Mouse (Mus musculus): ENCODE measurements around the gene Pttg1. TPM values are rescaled to one million over a fixed set of nuclear protein-coding genes. Genes with fewer than 3 reads are reported as not detected.

Gene Pttg1
- polyA plus RNA-seq, 1 experiment from 2014 or later = 56.9 TPM

DNA sequence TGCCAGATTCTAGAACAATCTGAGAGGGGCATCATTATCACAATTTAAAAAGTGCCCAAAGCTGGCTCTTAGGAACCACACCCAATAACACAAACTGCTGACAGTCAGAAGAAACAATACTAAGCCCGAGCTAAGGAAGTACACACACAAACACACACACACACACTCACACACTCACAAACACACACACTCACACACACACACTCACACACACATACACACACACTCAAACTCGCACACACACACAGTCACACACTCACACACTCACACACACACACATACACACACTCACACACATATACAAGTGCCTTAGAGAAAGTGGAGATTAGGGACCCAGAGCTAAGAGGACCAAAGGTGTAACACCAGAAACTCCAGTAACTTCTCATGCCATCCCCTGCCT, 42.5 kb downstream of the Pttg1 start:
- no peak for ATAC-seq (ENCODE audit: low FRiP score)
- 89% methylated on average over 2 of the region's 2 CpGs for WGBS
- Histone ChIP-seq H3K4me3 (no peak overlapping the region), H3K4me1 (replicated peaks) (peaks cover 15% of the 10 kb centered on the region), H3K36me3 (no peaks in the 10 kb centered on the region), H3K27me3 (0 out of 2 replicates have a peak, but pooled peaks cover 11% of the 10 kb centered on the region), H3K27ac (no peak overlapping the region), H3K9ac (no peak overlapping the region), H3K4me2 (no peak overlapping the region), H3K9me3 (no peaks in the 10 kb centered on the region)

DNA sequence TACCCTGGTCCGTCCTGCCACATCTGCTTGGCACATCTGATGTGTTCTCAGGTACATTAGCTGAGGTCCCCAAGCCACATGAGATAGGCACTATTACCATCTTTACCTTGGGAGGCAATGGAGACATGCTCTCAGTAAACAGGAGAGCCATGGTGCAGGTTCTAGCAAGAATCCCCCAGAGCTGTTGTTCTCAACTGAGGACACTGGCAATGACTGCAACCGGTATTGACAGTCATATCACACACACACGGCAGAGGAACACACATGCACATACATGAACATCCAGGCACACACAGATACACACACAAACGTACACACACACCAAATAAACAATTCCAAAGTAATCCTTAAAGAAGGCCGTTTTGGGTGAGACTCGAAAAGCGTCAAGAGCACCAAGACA, 45.1 kb downstream of the Pttg1 start:
- Histone ChIP-seq H3K27ac (no peak overlapping the region), H3K9ac (no peak overlapping the region), H3K36me3 (no peaks in the 10 kb centered on the region), H3K9me3 (no peaks in the 10 kb centered on the region), H3K4me3 (no peak overlapping the region), H3K4me1 (replicated peaks) (peaks cover 13% of the 10 kb centered on the region), H3K4me2 (no peak overlapping the region), H3K27me3 (0 out of 2 replicates have a peak, but pooled peaks cover under 1% of the 10 kb centered on the region)
- no peak for ATAC-seq (ENCODE audit: low FRiP score)
- 91% methylated on average over 7 of the region's 7 CpGs for WGBS

DNA sequence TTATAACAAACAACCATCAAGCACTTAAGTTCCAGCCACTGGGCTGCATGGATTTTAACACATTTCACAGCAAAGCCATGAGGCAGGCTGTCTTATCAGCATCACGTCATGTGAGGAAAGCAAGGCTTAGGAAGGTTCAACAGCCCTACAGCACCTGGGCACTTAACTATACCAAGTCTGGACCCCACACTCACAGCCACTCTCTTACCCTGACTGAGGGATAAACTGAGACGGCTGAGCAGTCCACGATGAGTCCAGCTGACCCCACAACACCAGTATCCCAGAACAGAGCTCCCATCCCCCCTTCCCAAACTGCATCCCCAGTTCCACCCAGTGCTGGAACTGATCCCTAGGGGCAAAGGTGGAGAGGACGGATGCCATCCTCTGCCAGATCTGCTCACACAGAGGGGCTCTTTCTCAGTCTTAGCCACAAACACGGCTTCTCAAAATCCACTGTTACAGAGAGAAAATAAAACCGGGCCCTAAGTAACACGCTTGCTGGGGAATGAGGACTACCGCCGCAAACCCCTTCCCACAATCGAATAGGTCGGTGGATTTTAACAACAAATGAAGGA, 46.1 kb downstream of the Pttg1 start:
- Histone ChIP-seq H3K4me1 (replicated peaks) (peaks cover 4% of the 10 kb centered on the region), H3K4me3 (no peak overlapping the region), H3K27ac (no peak overlapping the region), H3K9me3 (no peaks in the 10 kb centered on the region), H3K27me3 (no peaks in the 10 kb centered on the region), H3K9ac (no peak overlapping the region), H3K4me2 (no peak overlapping the region), H3K36me3 (no peaks in the 10 kb centered on the region)
- WGBS = 88% methylated on average over 11 of the region's 11 CpGs
- ATAC-seq (ENCODE audit: low FRiP score) = no peak

DNA sequence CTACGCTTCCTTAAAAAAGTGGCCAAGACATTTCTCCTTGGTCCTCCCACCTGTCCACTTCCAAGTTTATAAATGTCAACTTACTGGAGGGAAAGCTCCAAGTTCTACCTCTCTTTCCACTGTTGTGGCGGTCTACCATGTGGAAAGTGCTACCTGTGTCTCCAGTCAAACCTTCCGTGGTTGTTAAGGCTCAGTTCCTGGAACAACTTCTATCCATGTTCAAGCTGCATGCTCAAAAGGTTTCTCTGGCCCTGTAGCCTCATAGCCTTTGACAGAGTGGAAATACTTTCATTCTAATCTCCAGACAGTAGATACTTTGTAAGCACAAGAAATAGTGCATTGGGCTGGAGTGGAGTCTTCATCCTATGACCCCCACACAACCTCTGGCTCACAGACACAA, 46.6 kb downstream of the Pttg1 start:
- Histone ChIP-seq H3K4me2 (no peak overlapping the region), H3K36me3 (no peaks in the 10 kb centered on the region), H3K9ac (no peak overlapping the region), H3K4me3 (no peak overlapping the region), H3K9me3 (no peaks in the 10 kb centered on the region), H3K27ac (no peak overlapping the region), H3K27me3 (no peaks in the 10 kb centered on the region), H3K4me1 (replicated peaks) (no peaks in the 10 kb centered on the region)
- 97% methylated on average over 3 of the region's 3 CpGs for WGBS
- no peak for ATAC-seq (ENCODE audit: low FRiP score)

DNA sequence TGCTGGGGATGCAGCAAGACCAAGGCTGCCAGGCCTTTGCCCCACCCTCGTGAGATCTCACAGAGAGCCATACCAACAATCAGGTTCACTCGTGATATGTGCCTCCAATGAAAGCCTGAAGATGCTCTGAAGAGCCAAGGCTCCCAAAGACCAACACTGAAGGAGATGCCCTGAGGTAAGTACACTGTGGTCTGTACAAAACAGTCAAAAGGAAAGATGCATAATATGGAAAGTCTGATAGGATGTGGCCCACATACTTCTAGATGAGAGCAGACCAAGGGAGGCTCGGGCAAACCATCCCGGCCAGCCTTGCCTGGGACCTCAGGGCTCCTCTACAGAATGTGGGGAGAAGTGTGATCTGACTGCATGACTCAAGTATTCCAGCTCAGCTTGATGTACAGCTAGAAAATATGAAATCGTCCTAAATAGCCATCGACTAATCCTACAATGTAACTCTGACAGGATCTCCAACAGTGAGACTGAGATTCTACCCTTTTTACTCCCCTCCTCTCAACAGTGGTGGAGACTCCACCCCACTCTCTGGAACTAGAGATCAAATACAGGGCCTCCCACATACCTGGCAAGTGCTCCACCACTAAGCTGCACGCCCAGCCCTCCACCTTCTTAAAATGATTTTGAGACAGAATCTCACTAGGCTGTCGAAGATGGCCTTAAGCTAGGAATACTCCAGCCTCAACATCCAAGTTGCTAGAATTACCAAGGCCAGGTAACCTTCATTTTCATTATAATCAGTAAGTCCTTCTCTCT, 48.8 kb downstream of the Pttg1 start:
- ATAC-seq (ENCODE audit: low FRiP score) = no peak
- H3K36me3 ChIP-seq = no peaks in the 10 kb centered on the region
- no peak overlapping the region for H3K4me3 ChIP-seq
- no peak overlapping the region for H3K4me2 ChIP-seq
- H3K27ac ChIP-seq = no peak overlapping the region
- no peaks in the 10 kb centered on the region for H3K27me3 ChIP-seq
- H3K9me3 ChIP-seq = no peaks in the 10 kb centered on the region
- H3K4me1 ChIP-seq (replicated peaks) = no peaks in the 10 kb centered on the region
- no peak overlapping the region for H3K9ac ChIP-seq
- 94% methylated on average over 8 of the region's 8 CpGs for WGBS

DNA sequence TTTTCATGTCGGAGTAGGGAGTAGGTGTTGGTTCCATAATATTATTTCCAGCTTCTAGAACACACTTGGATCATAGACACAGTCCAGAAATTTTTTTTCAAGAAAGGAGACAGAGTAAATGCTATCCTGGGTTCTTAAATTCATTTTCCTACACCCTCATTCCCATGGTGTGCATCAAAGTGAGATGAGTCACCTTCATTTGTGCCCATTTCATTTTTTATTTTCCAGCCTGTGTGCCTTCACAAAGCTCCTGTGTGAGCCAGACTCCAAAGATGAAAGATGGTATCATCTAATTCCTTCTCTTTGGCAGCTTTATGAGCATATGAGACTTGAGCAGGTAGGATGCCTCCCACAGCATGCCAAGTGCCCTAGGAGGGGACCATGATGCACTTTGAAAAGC, 49.5 kb downstream of the Pttg1 start:
- Histone ChIP-seq H3K4me1 (replicated peaks) (no peaks in the 10 kb centered on the region), H3K4me3 (no peak overlapping the region), H3K36me3 (no peaks in the 10 kb centered on the region), H3K9ac (no peak overlapping the region), H3K27ac (no peak overlapping the region), H3K4me2 (no peak overlapping the region), H3K27me3 (no peaks in the 10 kb centered on the region), H3K9me3 (no peaks in the 10 kb centered on the region)
- ATAC-seq (ENCODE audit: low FRiP score) = no peak
- WGBS = 90% methylated on average over 1 of the region's 1 CpGs

DNA sequence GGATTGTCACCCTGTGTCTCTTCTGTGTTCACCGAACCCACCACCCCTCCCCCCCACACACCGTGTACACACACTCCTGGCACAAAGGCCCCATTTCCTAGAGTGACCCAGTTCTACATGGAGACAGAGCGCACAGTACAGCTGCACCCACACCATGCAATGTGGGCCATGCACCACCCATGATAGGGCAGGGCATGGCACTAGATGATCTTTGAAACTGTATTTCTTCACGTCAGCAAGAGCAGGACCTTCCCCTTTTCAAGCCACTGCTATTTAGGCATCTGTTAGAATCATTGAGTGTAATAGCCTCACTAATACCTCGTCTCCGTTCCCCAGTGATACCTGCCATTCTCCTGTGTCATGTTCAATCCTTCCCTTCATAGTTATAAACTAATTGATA, 51.1 kb downstream of the Pttg1 start:
- 91% methylated on average over 6 of the region's 6 CpGs for WGBS

DNA sequence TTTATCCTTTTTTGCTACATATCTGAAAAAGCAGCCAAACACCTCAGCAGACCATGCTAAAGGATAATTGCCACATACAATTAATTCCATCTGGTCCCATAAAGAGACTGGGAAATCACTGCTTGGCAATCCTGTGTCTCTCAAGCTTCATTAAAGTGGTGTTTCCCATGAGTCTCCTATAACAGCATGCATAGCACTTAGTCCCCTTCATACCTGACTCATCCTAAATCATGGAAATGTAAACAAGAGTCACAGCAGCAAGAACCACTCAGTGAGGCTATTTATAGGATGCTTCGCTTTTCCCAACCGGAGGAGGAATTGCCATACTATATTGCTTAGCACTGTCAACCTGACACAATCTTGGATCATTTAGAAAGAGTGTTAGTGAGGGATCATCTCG, 52.7 kb downstream of the Pttg1 start:
- Histone ChIP-seq H3K36me3 (no peaks in the 10 kb centered on the region), H3K27ac (no peak overlapping the region), H3K9me3 (no peaks in the 10 kb centered on the region), H3K27me3 (no peaks in the 10 kb centered on the region), H3K9ac (no peak overlapping the region), H3K4me1 (replicated peaks) (no peaks in the 10 kb centered on the region), H3K4me2 (no peak overlapping the region), H3K4me3 (no peak overlapping the region)
- 86% methylated on average over 3 of the region's 3 CpGs for WGBS
- no peak for ATAC-seq (ENCODE audit: low FRiP score)

More for the DNA sequence above, 51.1 kb downstream of the Pttg1 start:
- Histone ChIP-seq H3K9ac (no peak overlapping the region), H3K27ac (no peak overlapping the region), H3K4me2 (no peak overlapping the region), H3K9me3 (no peaks in the 10 kb centered on the region), H3K27me3 (no peaks in the 10 kb centered on the region), H3K4me3 (no peak overlapping the region), H3K36me3 (no peaks in the 10 kb centered on the region), H3K4me1 (replicated peaks) (no peaks in the 10 kb centered on the region)
- no peak for ATAC-seq (ENCODE audit: low FRiP score)

DNA sequence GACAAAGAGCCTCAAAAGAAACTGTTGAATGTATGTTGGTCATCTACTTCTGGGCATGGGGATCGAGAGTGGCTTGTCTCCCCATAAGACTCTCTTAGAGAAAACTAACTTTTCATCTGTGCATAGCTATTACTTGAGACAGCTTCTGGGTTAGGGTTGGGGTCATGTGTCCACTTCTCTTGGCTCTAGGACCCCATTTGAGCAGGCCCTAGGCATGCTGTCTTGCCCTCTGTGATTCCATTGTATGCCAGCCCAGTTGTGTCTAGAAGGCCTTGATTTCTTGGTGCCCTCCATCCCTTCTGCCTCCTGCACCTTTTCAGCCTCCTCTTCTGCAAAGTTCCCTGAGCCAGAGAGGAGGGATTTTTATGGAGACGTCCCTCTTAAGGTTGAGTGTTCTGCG, 54.2 kb downstream of the Pttg1 start:
- no peak for ATAC-seq (ENCODE audit: low FRiP score)
- Histone ChIP-seq H3K36me3 (no peaks in the 10 kb centered on the region), H3K9ac (no peak overlapping the region), H3K4me3 (no peak overlapping the region), H3K27me3 (no peaks in the 10 kb centered on the region), H3K4me1 (replicated peaks) (no peaks in the 10 kb centered on the region), H3K9me3 (no peaks in the 10 kb centered on the region), H3K27ac (no peak overlapping the region), H3K4me2 (no peak overlapping the region)
- 93% methylated on average over 3 of the region's 3 CpGs for WGBS

MicroRNAs encoded within 50 kb of the gene (microRNA counts, 519-probe panel; counts per million panel counts)
- 3,376 counts per million, percentile 42 among the panel's probes with 10 or more counts for microRNA mmu-miR-146a

Small RNA genes within 50 kb of the gene (microRNA-seq; reads per million reads assigned to microRNA genes)
- gene Mir146 = 39.6 reads per million, percentile 39 among the genes with 10 or more reads in this experiment

Other genes with a start within 250 kb of the Pttg1 start
- gene Slu7, start 7.5 kb upstream of the Pttg1 start, polyA plus RNA-seq (2015; fragmentation: Nextera tagmentation; extraction: Ambion mirVana) = 71.0 and 71.5 TPM in 2 replicates
- 8.0 and 8.3 TPM in 2 replicates for gene C1qtnf2, start 48.0 kb upstream of the Pttg1 start, polyA plus RNA-seq (2015; fragmentation: Nextera tagmentation; extraction: Ambion mirVana)
- 18.5 and 20.8 TPM in 2 replicates for gene Ccnjl, start 102.5 kb upstream of the Pttg1 start, polyA plus RNA-seq (2015; fragmentation: Nextera tagmentation; extraction: Ambion mirVana)
- 6.1 and 7.2 TPM in 2 replicates for gene 4933415A04Rik, start 160.8 kb upstream of the Pttg1 start, polyA plus RNA-seq (2015; fragmentation: Nextera tagmentation; extraction: Ambion mirVana)
- gene Fabp6, start 175.3 kb upstream of the Pttg1 start, polyA plus RNA-seq (2015; fragmentation: Nextera tagmentation; extraction: Ambion mirVana) = not detected in 2 replicates